24 mouse cellular contexts compared by ENCODE assay signal in genomic region chr7:29101286-29102017, GRCm38 (mm10). TPM values are rescaled to one million over a fixed set of nuclear protein-coding genes. Genes with fewer than 3 reads are reported as not detected.
DNase-seq lines count a peak whose midpoint lies in the region; ATAC-seq and TF ChIP-seq lines count a peak whose summit lies in the region.
"Had no signal": no experiment of that assay in that cellular context is flagged by ENCODE, and none has a peak within 500 bp of the region (broad histone marks: within the 10 kb centered on the region; RNA-seq: fewer than 3 reads in every experiment).

No protein-coding gene starts in this region.

- no peak overlapping the region for H3K9ac ChIP-seq in intestine, embryonic 15.5 days
- no peak overlapping the region for H3K9ac ChIP-seq in intestine, postnatal 0 days (ENCODE audit: low read depth, low read length)
- no peak overlapping the region for H3K9ac ChIP-seq in heart, embryonic 12.5 days
- no peak overlapping the region for H3K9ac ChIP-seq in forebrain, embryonic 12.5 days
- H3K9ac ChIP-seq: embryonic facial prominence, embryonic 13.5 days; embryonic facial prominence, embryonic 15.5 days had no signal

- H3K27ac ChIP-seq in intestine, embryonic 15.5 days = 0 out of 2 replicates have a peak overlapping the region, but pooled peaks have one; percentile 7
- no peak overlapping the region for H3K27ac ChIP-seq in intestine, postnatal 0 days (ENCODE audit: low read depth, low read length)
- H3K27ac ChIP-seq in heart, embryonic 12.5 days (ENCODE audit: poor library complexity, severe bottlenecking) = no peak overlapping the region
- H3K27ac ChIP-seq in forebrain, embryonic 12.5 days = no peak overlapping the region
- H3K27ac ChIP-seq: embryonic facial prominence, embryonic 13.5 days; embryonic facial prominence, embryonic 15.5 days had no signal

- H3K27me3 ChIP-seq in intestine, embryonic 15.5 days (replicated peaks) = no peaks in the 10 kb centered on the region
- H3K27me3 ChIP-seq in intestine, postnatal 0 days (replicated peaks; ENCODE audit: control insufficient read depth, insufficient read depth, low read length) = no peaks in the 10 kb centered on the region
- H3K27me3 ChIP-seq in heart, embryonic 12.5 days (replicated peaks) = no peaks in the 10 kb centered on the region; the same call in 1 of the 2 replicates
- no peaks in the 10 kb centered on the region for H3K27me3 ChIP-seq in forebrain, embryonic 12.5 days
- H3K27me3 ChIP-seq: embryonic facial prominence, embryonic 13.5 days; embryonic facial prominence, embryonic 15.5 days had no signal

- H3K4me3 ChIP-seq in intestine, embryonic 15.5 days (replicated peaks) = no peak overlapping the region
- H3K4me3 ChIP-seq in intestine, postnatal 0 days (ENCODE audit: low read depth, low read length) = no peak overlapping the region
- H3K4me3 ChIP-seq in heart, embryonic 12.5 days = no peak overlapping the region
- H3K4me3 ChIP-seq in forebrain, embryonic 12.5 days (replicated peaks) = no peak overlapping the region
- H3K4me3 ChIP-seq: embryonic facial prominence, embryonic 13.5 days; embryonic facial prominence, embryonic 15.5 days; erythroblast, embryonic 14.5 days had no signal

- 0 out of 2 replicates have a peak, but pooled peaks have one; percentile 7 for TF ChIP-seq CTCF in intestine, postnatal 0 days (IDR thresholded peaks at IDR 0.05; ENCODE audit: low read depth)

- no peaks in the 10 kb centered on the region for H3K9me3 ChIP-seq in intestine, embryonic 15.5 days
- no peaks in the 10 kb centered on the region for H3K9me3 ChIP-seq in intestine, postnatal 0 days (ENCODE audit: control insufficient read depth)
- H3K9me3 ChIP-seq in heart, embryonic 12.5 days (replicated peaks) = no peaks in the 10 kb centered on the region
- H3K9me3 ChIP-seq in forebrain, embryonic 12.5 days = no peaks in the 10 kb centered on the region
- H3K9me3 ChIP-seq: embryonic facial prominence, embryonic 13.5 days; embryonic facial prominence, embryonic 15.5 days; G1E had no signal

- DNase-seq in R1 (ENCODE audit: low read depth, low spot score) = peak; percentile 93
- no peak for DNase-seq in thymus, postnatal 10 days (ENCODE audit: low spot score in 2 of 2)
- DNase-seq in neural tube, embryonic 10.5 days (ENCODE audit: extremely low spot score, low spot score) = no peak
- DNase-seq: adrenal gland, adult 8-10 months; adrenal gland, postnatal 25 days; cerebellum, adult 11 months; cerebellum, adult 18-20 months; cerebellum, adult 8-10 months; cerebellum, adult 9-11 months; cerebellum, postnatal 14 days; cerebellum, postnatal 36 days; embryo, embryonic 11 days had no signal

- H3K4me2 ChIP-seq in intestine, embryonic 15.5 days (replicated peaks) = no peak overlapping the region
- H3K4me2 ChIP-seq in intestine, postnatal 0 days (replicated peaks; ENCODE audit: low read depth) = peak overlapping the region; percentile 13; the same call in 1 of the 2 replicates
- H3K4me2 ChIP-seq in heart, embryonic 12.5 days = no peak overlapping the region
- no peak overlapping the region for H3K4me2 ChIP-seq in forebrain, embryonic 12.5 days
- H3K4me2 ChIP-seq: embryonic facial prominence, embryonic 13.5 days; embryonic facial prominence, embryonic 15.5 days had no signal

- peak; percentile 80 for ATAC-seq in intestine, embryonic 15.5 days
- peak; percentile 55 for ATAC-seq in intestine, postnatal 0 days
- ATAC-seq in heart, embryonic 12.5 days (ENCODE audit: insufficient number of reproducible peaks, low FRiP score) = no peak
- ATAC-seq in forebrain, embryonic 12.5 days (ENCODE audit: low FRiP score) = no peak
- ATAC-seq: activated CD4-positive, CD25-positive, alpha-beta regulatory T cell, adult 4 months; forebrain, embryonic 14.5 days; forebrain, embryonic 16.5 days; Patski had no signal

- 79% methylated on average over 12 of the region's 12 CpGs for WGBS in intestine, embryonic 15.5 days
- 57% methylated on average over 12 of the region's 12 CpGs for WGBS in intestine, postnatal 0 days
- WGBS in heart, embryonic 12.5 days = 83% methylated on average over 12 of the region's 12 CpGs
- WGBS in forebrain, embryonic 12.5 days = 88% methylated on average over 12 of the region's 12 CpGs

- no peaks in the 10 kb centered on the region for H3K36me3 ChIP-seq in intestine, embryonic 15.5 days
- H3K36me3 ChIP-seq in intestine, postnatal 0 days (ENCODE audit: control insufficient read depth, insufficient read depth) = no peaks in the 10 kb centered on the region
- H3K36me3 ChIP-seq in heart, embryonic 12.5 days = no peaks in the 10 kb centered on the region
- no peaks in the 10 kb centered on the region for H3K36me3 ChIP-seq in forebrain, embryonic 12.5 days (replicated peaks)
- H3K36me3 ChIP-seq: embryonic facial prominence, embryonic 15.5 days; G1E had no signal

- no peaks in the 10 kb centered on the region for H3K4me1 ChIP-seq in intestine, embryonic 15.5 days (replicated peaks)
- 0 out of 2 replicates have a peak, but pooled peaks cover 6% of the 10 kb centered on the region for H3K4me1 ChIP-seq in intestine, postnatal 0 days (replicated peaks; ENCODE audit: control insufficient read depth, insufficient read depth, low read length)
- no peaks in the 10 kb centered on the region for H3K4me1 ChIP-seq in heart, embryonic 12.5 days (replicated peaks)
- no peaks in the 10 kb centered on the region for H3K4me1 ChIP-seq in forebrain, embryonic 12.5 days
- H3K4me1 ChIP-seq: embryonic facial prominence, embryonic 13.5 days; embryonic facial prominence, embryonic 15.5 days had no signal

RNA-seq across cellular contexts. Expression of gene Ryr1, which starts 23.5 kb away (rescaled TPM):
- 0.67 and 1.00 TPM in 2 replicates for polyA plus RNA-seq in intestine, embryonic 15.5 days (2015; fragmentation: Nextera tagmentation; extraction: Ambion mirVana)
- 0.43 and 0.63 TPM in 2 replicates for polyA plus RNA-seq in intestine, postnatal 0 days (2015; fragmentation: Nextera tagmentation; extraction: Ambion mirVana)
- 0.14 and 0.24 TPM in 2 replicates for polyA plus RNA-seq in heart, embryonic 12.5 days (2016; fragmentation: Nextera tagmentation; extraction: Ambion mirVana)
- polyA plus RNA-seq in forebrain, embryonic 12.5 days (2016; fragmentation: Nextera tagmentation; extraction: Ambion mirVana) = 3.6 and 4.8 TPM in 2 replicates

RNA-seq across cellular contexts. Expression of gene Rasgrp4, which starts 33.2 kb away (rescaled TPM):
- polyA plus RNA-seq in intestine, embryonic 15.5 days (2015; fragmentation: Nextera tagmentation; extraction: Ambion mirVana) = 0.44 and 0.62 TPM in 2 replicates
- polyA plus RNA-seq in intestine, postnatal 0 days (2015; fragmentation: Nextera tagmentation; extraction: Ambion mirVana) = 0.21 and 0.29 TPM in 2 replicates
- polyA plus RNA-seq in heart, embryonic 12.5 days (2016; fragmentation: Nextera tagmentation; extraction: Ambion mirVana) = 0.71 and 0.95 TPM in 2 replicates
- 0.34 and 0.58 TPM in 2 replicates for polyA plus RNA-seq in forebrain, embryonic 12.5 days (2016; fragmentation: Nextera tagmentation; extraction: Ambion mirVana)

RNA-seq across cellular contexts. Expression of gene Fam98c, which starts 54.6 kb away (rescaled TPM):
- polyA plus RNA-seq in intestine, embryonic 15.5 days (2015; fragmentation: Nextera tagmentation; extraction: Ambion mirVana) = 48.7 and 49.3 TPM in 2 replicates
- polyA plus RNA-seq in intestine, postnatal 0 days (2015; fragmentation: Nextera tagmentation; extraction: Ambion mirVana) = 75.9 and 83.4 TPM in 2 replicates
- polyA plus RNA-seq in heart, embryonic 12.5 days (2016; fragmentation: Nextera tagmentation; extraction: Ambion mirVana) = 13.5 TPM in 2 replicates
- 16.4 and 17.7 TPM in 2 replicates for polyA plus RNA-seq in forebrain, embryonic 12.5 days (2016; fragmentation: Nextera tagmentation; extraction: Ambion mirVana)

Comparison
In these comparisons a context has a peak if more than half of its experiments do, and no peak if none do; other contexts are left out.
1. ATAC-seq: peak in intestine, embryonic 15.5 days (single experiment) and intestine, postnatal 0 days (single experiment); none in heart, embryonic 12.5 days (single experiment) and forebrain, embryonic 12.5 days (single experiment).